9 mouse cellular contexts compared by ENCODE assay signal in the genomic region with DNA sequence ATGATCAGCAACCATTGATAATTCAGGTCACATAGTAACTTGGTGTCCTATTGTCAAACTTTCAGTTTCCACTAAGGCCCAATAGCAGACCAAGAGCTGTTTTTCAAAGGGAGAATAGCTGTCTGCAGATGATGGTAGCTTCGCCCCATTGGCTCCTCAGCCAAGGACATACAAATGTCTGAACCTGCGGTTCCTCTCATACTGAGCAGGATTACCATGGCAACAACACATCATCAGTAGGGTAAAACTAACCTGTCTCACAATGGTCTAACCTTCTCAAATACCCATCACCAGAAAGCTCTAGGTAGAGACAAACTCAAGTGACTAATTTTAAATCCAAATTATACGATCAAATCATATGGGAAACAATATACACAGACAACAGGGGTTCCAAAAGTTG.
A peak's percentile ranks its signal among the peaks of the same experiment; 100 is the strongest.
DNase-seq lines count a peak whose midpoint lies in the region; ATAC-seq and TF ChIP-seq lines count a peak whose summit lies in the region.
"Had no signal": no experiment of that assay in that cellular context is flagged by ENCODE, and none has a peak within 500 bp of the region (broad histone marks: within the 10 kb centered on the region; RNA-seq: fewer than 3 reads in every experiment).

No protein-coding gene starts in this region.

- 91% methylated on average over 3 of the region's 3 CpGs for WGBS in limb, embryonic 12.5 days
- 87% methylated on average over 3 of the region's 3 CpGs for WGBS in limb, embryonic 10.5 days
- WGBS in forebrain, postnatal 0 days = 90% methylated on average over 3 of the region's 3 CpGs

- no peak overlapping the region for H3K9ac ChIP-seq in limb, embryonic 12.5 days (replicated peaks)
- no peak overlapping the region for H3K9ac ChIP-seq in forebrain, postnatal 0 days
- H3K9ac ChIP-seq: midbrain, embryonic 12.5 days had no signal

- no peak overlapping the region for H3K4me2 ChIP-seq in limb, embryonic 12.5 days
- no peak overlapping the region for H3K4me2 ChIP-seq in forebrain, postnatal 0 days (ENCODE audit: low read depth)
- H3K4me2 ChIP-seq: midbrain, embryonic 12.5 days had no signal

- intact Hi-C loops in left cerebral cortex, postnatal 14 days (cut with DNase I) = no loop called here

- no peaks in the 10 kb centered on the region for H3K4me1 ChIP-seq in limb, embryonic 12.5 days (replicated peaks)
- H3K4me1 ChIP-seq in limb, embryonic 10.5 days = no peaks in the 10 kb centered on the region
- H3K4me1 ChIP-seq in forebrain, postnatal 0 days (ENCODE audit: insufficient read depth) = no peaks in the 10 kb centered on the region
- H3K4me1 ChIP-seq: midbrain, embryonic 12.5 days had no signal

- H3K36me3 ChIP-seq in limb, embryonic 12.5 days = no peaks in the 10 kb centered on the region
- H3K36me3 ChIP-seq in limb, embryonic 10.5 days = no peaks in the 10 kb centered on the region
- no peaks in the 10 kb centered on the region for H3K36me3 ChIP-seq in forebrain, postnatal 0 days (ENCODE audit: insufficient read depth)
- H3K36me3 ChIP-seq: midbrain, embryonic 12.5 days had no signal

- H3K9me3 ChIP-seq in limb, embryonic 12.5 days = no peaks in the 10 kb centered on the region
- no peaks in the 10 kb centered on the region for H3K9me3 ChIP-seq in limb, embryonic 10.5 days (replicated peaks)
- H3K9me3 ChIP-seq in forebrain, postnatal 0 days (ENCODE audit: low read length) = no peaks in the 10 kb centered on the region
- H3K9me3 ChIP-seq: midbrain, embryonic 12.5 days had no signal

- 0 out of 2 replicates have a peak, but pooled peaks have one; percentile 68 for ATAC-seq in limb, embryonic 12.5 days (ENCODE audit: insufficient number of reproducible peaks, insufficient read depth, low FRiP score, low TSS enrichment, low read depth)
- peak; percentile 81 for ATAC-seq in common myeloid progenitor, adult 5-6 weeks (replicated peaks; ENCODE audit: low read depth, poor library complexity, severe bottlenecking)
- peak; percentile 64 for ATAC-seq in inflammation-experienced regulatory T-cells, adult 6 months
- peak; percentile 61 for ATAC-seq in neutrophil, adult 5-6 weeks (ENCODE audit: extremely low read depth, insufficient number of reproducible peaks, low FRiP score, poor library complexity, severe bottlenecking)
- ATAC-seq in forebrain, postnatal 0 days = no peak; the same call in 1 of the 2 replicates

- no peak overlapping the region for H3K4me3 ChIP-seq in limb, embryonic 12.5 days (replicated peaks)
- H3K4me3 ChIP-seq in limb, embryonic 10.5 days = no peak overlapping the region
- no peak overlapping the region for H3K4me3 ChIP-seq in forebrain, postnatal 0 days (ENCODE audit: low read depth, low read length)
- H3K4me3 ChIP-seq: midbrain, embryonic 12.5 days had no signal

- no peak for TF ChIP-seq CTCF in forebrain, postnatal 0 days (IDR thresholded peaks at IDR 0.05; ENCODE audit: low read depth)

- no peak overlapping the region for H3K27ac ChIP-seq in limb, embryonic 12.5 days
- no peak overlapping the region for H3K27ac ChIP-seq in limb, embryonic 10.5 days
- H3K27ac ChIP-seq in forebrain, postnatal 0 days (ENCODE audit: low read depth, low read length) = no peak overlapping the region
- H3K27ac ChIP-seq: midbrain, embryonic 12.5 days had no signal

- DNase-seq in limb, embryonic 10.5 days (ENCODE audit: low spot score) = no peak
- DNase-seq in left cerebral cortex, postnatal 14 days (ENCODE audit: low spot score in 2 of 2) = peak; percentile 72 to 82
- peak; percentile 39 to 50 for DNase-seq in thymus, postnatal 36 days
- no peak for DNase-seq in forebrain, postnatal 0 days

- no peaks in the 10 kb centered on the region for H3K27me3 ChIP-seq in limb, embryonic 12.5 days
- H3K27me3 ChIP-seq in limb, embryonic 10.5 days (ENCODE audit: low read depth, poor library complexity, severe bottlenecking) = no peaks in the 10 kb centered on the region
- H3K27me3 ChIP-seq in forebrain, postnatal 0 days (ENCODE audit: insufficient read depth, low read length) = no peaks in the 10 kb centered on the region
- H3K27me3 ChIP-seq: midbrain, embryonic 12.5 days had no signal

Comparison
In these comparisons a context has a peak if more than half of its experiments do, and no peak if none do; other contexts are left out.
1. DNase-seq: peak in left cerebral cortex, postnatal 14 days (2 of 2) and thymus, postnatal 36 days (2 of 2); none in limb, embryonic 10.5 days (single experiment) and forebrain, postnatal 0 days (single experiment).